Mouse (Mus musculus) B cell, adult 2 months (primary cell): ENCODE data around the gene Pla1a.
"Not testable (repeated sequence)": the region's sequence is repeated elsewhere in the genome, so short reads cannot be mapped to it uniquely, and the experiment has no call there.

ENCODE experiments used
- DNase-seq, 2 experiments: peaks; one replicate each; pipeline ENCODE4 v3.0.0; 2022

The Pla1a gene

GRCm38 (mm10) chr16:38458600-38459280 lies 25.8 kb upstream of the Pla1a start:
- peak in 1 of 2 experiments; percentile 13 for DNase-seq

GRCm38 (mm10) chr16:38456812-38457567 lies 24.0 kb upstream of the Pla1a start:
- peak; percentile 36 to 43 for DNase-seq

- DNase-seq, result no peak
These were observed 22.8 kb upstream of the Pla1a start, which contains the start of gene Cd80 for GRCm38 (mm10) chr16:38455511-38456418. Cd80 (plus strand) TSS chr16:38455561.

GRCm38 (mm10) chr16:38454533-38455254 lies 21.7 kb upstream of the Pla1a start:
- DNase-seq, result no peak

GRCm38 (mm10) chr16:38453952-38454351 lies 21.0 kb upstream of the Pla1a start:
- peak in 1 of 2 experiments; percentile 16 for DNase-seq

- DNase-seq, result no peak
These were observed 20.2 kb upstream of the Pla1a start for GRCm38 (mm10) chr16:38453203-38453553.

- DNase-seq, result peak; percentile 79
These were observed 19.7 kb upstream of the Pla1a start, which contains the start of gene Adprh for GRCm38 (mm10) chr16:38452442-38453202. Adprh (minus strand) TSS chr16:38452703.

GRCm38 (mm10) chr16:38451421-38452205 lies 18.7 kb upstream of the Pla1a start:
- no peak for DNase-seq

GRCm38 (mm10) chr16:38450707-38451106 lies 17.8 kb upstream of the Pla1a start:
- DNase-seq, result no peak

- no peak for DNase-seq
These were observed 15.5 kb upstream of the Pla1a start for GRCm38 (mm10) chr16:38448458-38448857.

- DNase-seq, result no peak
These were observed 14.4 kb upstream of the Pla1a start for GRCm38 (mm10) chr16:38447366-38447765.

- not testable (repeated sequence) for DNase-seq
These were observed 13.2 kb upstream of the Pla1a start for GRCm38 (mm10) chr16:38446141-38446540.

GRCm38 (mm10) chr16:38445576-38445975 lies 12.6 kb upstream of the Pla1a start:
- no peak for DNase-seq

GRCm38 (mm10) chr16:38445046-38445445 lies 12.1 kb upstream of the Pla1a start:
- DNase-seq, result no peak

- no peak for DNase-seq
These were observed 10.9 kb upstream of the Pla1a start for GRCm38 (mm10) chr16:38443721-38444464.

GRCm38 (mm10) chr16:38442216-38442615 lies 9.3 kb upstream of the Pla1a start:
- DNase-seq, result no peak

- no peak for DNase-seq
These were observed 8.7 kb upstream of the Pla1a start for GRCm38 (mm10) chr16:38441611-38442010.

- no peak for DNase-seq
These were observed 7.5 kb upstream of the Pla1a start for GRCm38 (mm10) chr16:38440403-38440802.

- no peak for DNase-seq
These were observed 6.2 kb upstream of the Pla1a start for GRCm38 (mm10) chr16:38439190-38439589.

- no peak for DNase-seq
These were observed 1.4 kb upstream of the Pla1a start for GRCm38 (mm10) chr16:38434295-38434795.
